Mouse (Mus musculus): ENCODE data around the gene Hcfc1. TPM values are rescaled to one million over a fixed set of nuclear protein-coding genes. Genes with fewer than 3 reads are reported as not detected.

Gene Hcfc1
- polyA plus RNA-seq, 1 experiment from 2014 or later, result 81.9 TPM

DNA sequence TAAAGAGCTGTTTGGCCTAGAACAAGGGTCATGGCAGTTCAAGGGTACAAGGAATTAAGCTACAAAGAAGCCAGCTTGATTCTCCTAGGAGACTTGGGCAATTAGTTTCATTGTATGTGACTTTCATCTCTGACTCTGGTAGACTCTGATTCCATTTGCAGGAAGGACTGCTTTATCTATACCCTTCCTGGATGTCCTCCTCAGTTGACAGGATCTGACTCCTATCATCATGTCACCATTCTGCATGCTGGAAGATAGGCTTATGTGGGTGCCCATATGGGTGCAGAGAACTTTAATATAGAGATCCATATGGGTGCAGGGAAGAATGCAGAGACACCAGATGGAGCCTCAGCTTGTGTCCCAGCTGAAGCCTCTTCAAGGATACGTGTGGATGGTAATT is 3.0 kb upstream of the Hcfc1 start:
- H3K4me2 ChIP-seq (replicated peaks), result no peak overlapping the region
- H3K27ac ChIP-seq (replicated peaks), result no peak overlapping the region
- 88% methylated on average over 1 of the region's 1 CpGs for WGBS
- H3K9ac ChIP-seq (replicated peaks), result no peak overlapping the region
- no peak overlapping the region for H3K4me3 ChIP-seq
- H3K36me3 ChIP-seq, result no peaks in the 10 kb centered on the region
- ATAC-seq (ENCODE audit: low FRiP score, low read depth), result no peak
- H3K9me3 ChIP-seq, result no peaks in the 10 kb centered on the region
- H3K27me3 ChIP-seq, result no peaks in the 10 kb centered on the region
- H3K4me1 ChIP-seq, result peaks cover 6% of the 10 kb centered on the region

GRCm38 (mm10) chrX:73967177-73968075 is 1.3 kb upstream of the Hcfc1 start:
- H3K9ac ChIP-seq (replicated peaks), result peak overlapping the region; percentile 44
- H3K4me1 ChIP-seq, result peaks cover 23% of the 10 kb centered on the region
- H3K27ac ChIP-seq (replicated peaks), result peak overlapping the region; percentile 98
- H3K9me3 ChIP-seq, result no peaks in the 10 kb centered on the region
- ATAC-seq (ENCODE audit: low FRiP score, low read depth), result peak; percentile 87
- no peaks in the 10 kb centered on the region for H3K27me3 ChIP-seq
- H3K4me3 ChIP-seq, result peak overlapping the region; percentile 72
- WGBS, result 16% methylated on average over 60 of the region's 60 CpGs
- H3K4me2 ChIP-seq (replicated peaks), result peak overlapping the region; percentile 65
- no peaks in the 10 kb centered on the region for H3K36me3 ChIP-seq

- Histone ChIP-seq H3K9ac (replicated peaks) (peak overlapping the region; percentile 72), H3K4me1 (peaks cover 27% of the 10 kb centered on the region), H3K27me3 (no peaks in the 10 kb centered on the region), H3K36me3 (peaks cover 7% of the 10 kb centered on the region; the same call in 1 of the 2 replicates), H3K4me2 (replicated peaks) (peak overlapping the region; percentile 65), H3K4me3 (peak overlapping the region; percentile 72), H3K9me3 (no peaks in the 10 kb centered on the region), H3K27ac (replicated peaks) (peak overlapping the region; percentile 98; the same call in 1 of the 2 replicates)
- WGBS, result 28% methylated on average over 20 of the region's 20 CpGs
- ATAC-seq (ENCODE audit: low FRiP score, low read depth), result no peak
Observed at GRCm38 (mm10) chrX:73965307-73965706, 850 bp downstream of the Hcfc1 start.

DNA sequence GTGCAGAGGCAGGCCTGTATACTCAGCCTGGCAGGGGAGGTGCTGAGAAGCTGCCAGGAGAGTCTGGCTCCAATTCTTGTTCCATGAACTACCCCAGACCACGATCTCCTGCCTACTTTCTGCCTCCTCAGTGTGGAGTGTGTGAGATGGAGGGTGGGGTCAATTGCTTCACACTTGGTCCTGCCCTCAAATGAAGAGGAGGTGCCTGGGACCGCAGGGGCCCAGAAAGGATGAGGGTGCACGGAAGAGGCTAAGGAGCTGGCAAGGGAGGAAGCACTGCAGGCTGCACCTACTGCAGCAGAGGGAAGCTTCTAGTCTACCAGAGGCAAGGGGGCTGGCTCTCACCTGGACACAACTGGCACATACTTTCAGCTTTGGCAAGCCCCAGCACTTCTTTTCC is 1.8 kb downstream of the Hcfc1 start:
- H3K27me3 ChIP-seq, result no peaks in the 10 kb centered on the region
- H3K9ac ChIP-seq (replicated peaks), result peak overlapping the region; percentile 72
- H3K4me1 ChIP-seq, result peaks cover 27% of the 10 kb centered on the region
- ATAC-seq (ENCODE audit: low FRiP score, low read depth), result no peak
- no peaks in the 10 kb centered on the region for H3K9me3 ChIP-seq
- H3K36me3 ChIP-seq, result peaks cover 13% of the 10 kb centered on the region
- WGBS, result 60% methylated on average over 3 of the region's 3 CpGs
- H3K27ac ChIP-seq (replicated peaks), result no peak overlapping the region
- peak overlapping the region; percentile 72 for H3K4me3 ChIP-seq
- peak overlapping the region; percentile 65 for H3K4me2 ChIP-seq (replicated peaks)

DNA sequence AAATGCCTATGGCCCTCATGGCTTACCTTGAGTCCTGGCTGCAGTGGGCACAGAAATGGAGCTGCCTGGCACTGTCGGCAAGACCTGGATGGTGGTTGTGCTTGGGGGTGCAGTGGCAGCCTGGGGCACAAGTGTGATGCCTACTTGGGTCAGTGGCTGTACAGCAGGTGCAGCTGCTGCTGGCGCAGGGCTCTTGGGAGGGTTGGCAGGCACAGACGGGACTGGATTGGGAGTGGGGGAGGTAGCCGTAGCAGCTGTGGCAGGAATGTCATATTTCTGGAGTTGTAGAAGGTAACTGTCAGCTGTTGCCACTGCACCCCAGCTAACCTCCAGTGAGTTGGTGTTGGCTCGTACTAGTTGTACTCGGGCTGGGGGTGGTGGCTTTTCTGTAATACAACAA is 11.2 kb downstream of the Hcfc1 start:
- no peaks in the 10 kb centered on the region for H3K27me3 ChIP-seq
- H3K4me3 ChIP-seq, result no peak overlapping the region
- peaks cover 87% of the 10 kb centered on the region for H3K36me3 ChIP-seq
- no peak overlapping the region for H3K27ac ChIP-seq (replicated peaks)
- 91% methylated on average over 6 of the region's 6 CpGs for WGBS
- no peaks in the 10 kb centered on the region for H3K4me1 ChIP-seq
- no peak for ATAC-seq (ENCODE audit: low FRiP score, low read depth)
- H3K9me3 ChIP-seq, result no peaks in the 10 kb centered on the region
- no peak overlapping the region for H3K9ac ChIP-seq (replicated peaks)
- no peak overlapping the region for H3K4me2 ChIP-seq (replicated peaks)

- Histone ChIP-seq H3K4me1 (no peaks in the 10 kb centered on the region), H3K9me3 (no peaks in the 10 kb centered on the region), H3K4me3 (no peak overlapping the region), H3K27ac (replicated peaks) (no peak overlapping the region), H3K9ac (replicated peaks) (no peak overlapping the region), H3K27me3 (no peaks in the 10 kb centered on the region), H3K4me2 (replicated peaks) (no peak overlapping the region), H3K36me3 (peaks cover 91% of the 10 kb centered on the region)
- no peak for ATAC-seq (ENCODE audit: low FRiP score, low read depth)
- WGBS, result 91% methylated on average over 5 of the region's 5 CpGs
Observed at GRCm38 (mm10) chrX:73952603-73953002, 13.6 kb downstream of the Hcfc1 start.

DNA sequence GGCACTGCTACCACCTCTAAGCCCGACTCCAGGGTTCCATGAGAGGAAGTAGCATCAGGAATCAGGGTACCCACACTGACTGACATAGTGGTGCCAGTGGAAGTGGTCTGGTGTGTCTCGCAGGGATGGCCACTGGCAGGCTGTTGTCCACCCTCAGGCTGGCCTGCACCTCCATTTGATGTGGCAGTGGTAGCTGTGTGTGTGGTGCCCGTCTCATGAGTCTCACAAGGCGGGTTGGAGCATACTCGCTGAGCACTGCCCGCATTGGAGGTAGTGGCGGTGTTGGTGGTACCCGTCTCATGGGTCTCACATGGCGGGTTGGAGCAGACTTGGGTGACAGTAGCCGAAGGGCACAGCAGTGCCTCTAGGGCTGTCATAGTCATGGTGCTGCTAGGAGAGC is 16.8 kb downstream of the Hcfc1 start:
- no peaks in the 10 kb centered on the region for H3K27me3 ChIP-seq
- no peak overlapping the region for H3K27ac ChIP-seq (replicated peaks)
- H3K9ac ChIP-seq (replicated peaks), result no peak overlapping the region
- H3K36me3 ChIP-seq, result peaks cover 96% of the 10 kb centered on the region
- 93% methylated on average over 9 of the region's 10 CpGs for WGBS
- no peaks in the 10 kb centered on the region for H3K9me3 ChIP-seq
- no peak overlapping the region for H3K4me2 ChIP-seq (replicated peaks)
- H3K4me1 ChIP-seq, result no peaks in the 10 kb centered on the region
- ATAC-seq (ENCODE audit: low FRiP score, low read depth), result no peak
- no peak overlapping the region for H3K4me3 ChIP-seq

GRCm38 (mm10) chrX:73948647-73949046 is 17.5 kb downstream of the Hcfc1 start:
- no peaks in the 10 kb centered on the region for H3K27me3 ChIP-seq
- H3K9ac ChIP-seq (replicated peaks), result no peak overlapping the region
- no peak overlapping the region for H3K27ac ChIP-seq (replicated peaks)
- peaks cover 96% of the 10 kb centered on the region for H3K36me3 ChIP-seq
- H3K9me3 ChIP-seq, result no peaks in the 10 kb centered on the region
- no peak overlapping the region for H3K4me3 ChIP-seq
- peak; percentile 59; the same call in 1 of the 2 replicates for ATAC-seq (ENCODE audit: low FRiP score, low read depth)
- H3K4me1 ChIP-seq, result no peaks in the 10 kb centered on the region
- 34% methylated on average over 4 of the region's 4 CpGs for WGBS
- no peak overlapping the region for H3K4me2 ChIP-seq (replicated peaks)

DNA sequence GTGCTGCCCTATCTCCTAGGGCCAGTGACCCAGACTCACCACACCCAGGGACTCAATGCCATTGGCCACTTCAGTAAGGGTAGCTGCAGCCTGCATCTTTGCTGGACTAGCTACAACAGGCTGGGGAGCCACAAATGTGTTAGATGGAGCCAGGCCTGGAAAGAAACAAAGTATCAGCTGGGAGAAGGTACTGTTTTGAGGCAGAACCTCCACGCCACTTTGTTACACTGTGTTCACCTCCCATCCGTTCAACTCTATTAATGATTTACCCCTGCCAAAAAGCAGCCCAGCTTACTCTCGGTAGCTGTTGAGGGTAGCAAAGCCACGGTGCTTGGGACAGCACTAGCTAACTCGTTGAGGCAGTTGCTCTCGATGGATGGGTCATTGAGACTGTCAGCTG is 19.3 kb downstream of the Hcfc1 start:
- ATAC-seq (ENCODE audit: low FRiP score, low read depth), result no peak
- 94% methylated on average over 6 of the region's 6 CpGs for WGBS
- Histone ChIP-seq H3K9ac (replicated peaks) (no peak overlapping the region), H3K27ac (replicated peaks) (no peak overlapping the region), H3K36me3 (peaks cover 92% of the 10 kb centered on the region), H3K9me3 (no peaks in the 10 kb centered on the region), H3K4me1 (no peaks in the 10 kb centered on the region), H3K4me3 (no peak overlapping the region), H3K27me3 (no peaks in the 10 kb centered on the region), H3K4me2 (replicated peaks) (no peak overlapping the region)

DNA sequence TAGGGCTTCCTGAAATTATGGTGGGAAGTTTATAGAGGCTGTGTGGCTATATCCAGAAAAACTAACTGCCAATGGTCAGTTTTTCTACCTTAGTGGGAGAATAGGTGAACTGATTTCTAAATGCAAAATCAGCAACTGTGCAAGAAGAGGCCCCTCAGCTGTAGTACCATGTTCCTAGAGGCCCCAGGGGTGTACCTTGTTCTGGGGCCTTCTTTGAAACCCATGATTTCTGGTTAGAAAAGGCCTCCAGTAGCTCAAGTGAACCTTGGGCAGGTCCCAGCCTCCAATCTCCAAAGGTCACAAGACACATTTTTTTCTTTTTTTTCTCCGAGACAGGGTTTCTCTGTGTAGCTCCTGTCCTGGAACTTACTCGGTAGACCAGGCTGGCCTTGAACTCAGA is 23.9 kb downstream of the Hcfc1 start:
- H3K9ac ChIP-seq (replicated peaks), result no peak overlapping the region
- H3K27me3 ChIP-seq, result no peaks in the 10 kb centered on the region
- no peak overlapping the region for H3K4me3 ChIP-seq
- WGBS, result 89% methylated on average over 2 of the region's 2 CpGs
- H3K27ac ChIP-seq (replicated peaks), result no peak overlapping the region
- no peaks in the 10 kb centered on the region for H3K9me3 ChIP-seq
- ATAC-seq (ENCODE audit: low FRiP score, low read depth), result no peak
- H3K4me1 ChIP-seq, result no peaks in the 10 kb centered on the region
- H3K36me3 ChIP-seq, result peaks cover 56% of the 10 kb centered on the region
- no peak overlapping the region for H3K4me2 ChIP-seq (replicated peaks)

GRCm38 (mm10) chrX:73941860-73942259 is 24.3 kb downstream of the Hcfc1 start:
- 83% methylated on average over 2 of the region's 2 CpGs for WGBS
- no peak overlapping the region for H3K4me2 ChIP-seq (replicated peaks)
- H3K9me3 ChIP-seq, result no peaks in the 10 kb centered on the region
- no peaks in the 10 kb centered on the region for H3K27me3 ChIP-seq
- no peak overlapping the region for H3K27ac ChIP-seq (replicated peaks)
- no peak overlapping the region for H3K4me3 ChIP-seq
- peaks cover 52% of the 10 kb centered on the region for H3K36me3 ChIP-seq
- no peak for ATAC-seq (ENCODE audit: low FRiP score, low read depth)
- no peaks in the 10 kb centered on the region for H3K4me1 ChIP-seq
- H3K9ac ChIP-seq (replicated peaks), result no peak overlapping the region

GRCm38 (mm10) chrX:73931871-73932270 is 34.3 kb downstream of the Hcfc1 start:
- H3K27me3 ChIP-seq, result no peaks in the 10 kb centered on the region
- no peak overlapping the region for H3K4me2 ChIP-seq (replicated peaks)
- H3K36me3 ChIP-seq, result no peaks in the 10 kb centered on the region
- no peaks in the 10 kb centered on the region for H3K4me1 ChIP-seq
- H3K4me3 ChIP-seq, result no peak overlapping the region
- 76% methylated on average over 2 of the region's 2 CpGs for WGBS
- no peak overlapping the region for H3K9ac ChIP-seq (replicated peaks)
- ATAC-seq (ENCODE audit: low FRiP score, low read depth), result no peak
- H3K27ac ChIP-seq (replicated peaks), result no peak overlapping the region
- no peaks in the 10 kb centered on the region for H3K9me3 ChIP-seq
